Mouse (Mus musculus) embryonic facial prominence, embryonic 13.5 days (tissue): ENCODE data around the gene Yy1. TPM values are rescaled to one million over a fixed set of nuclear protein-coding genes. Genes with fewer than 3 reads are reported as not detected.

Source experiments
- ATAC-seq: fragments of 200-750 bp; cut with Nextera tagmentation; 2 replicates; pipeline ENCODE4 v1.8.0; 2017; ENCODE audit warnings: low read depth; ENCODE audit not compliant: insufficient number of reproducible peaks, insufficient read depth, low FRiP score, low TSS enrichment
- H3K27ac ChIP-seq: fragments of 300-500 bp; sonication (generic); 2 replicates; pipeline ENCODE4 v1.5.1; 2015; ENCODE audit warnings: moderate library complexity, mild to moderate bottlenecking, inconsistent platforms
- H3K27me3 ChIP-seq: fragments of 300-500 bp; sonication (generic); 2 replicates; pipeline ENCODE4 v1.6.1; 2015; ENCODE audit warnings: mild to moderate bottlenecking, inconsistent platforms
- H3K36me3 ChIP-seq: fragments of 300-500 bp; sonication (generic); 2 replicates; pipeline ENCODE4 v1.6.1; 2015; ENCODE audit warnings: mild to moderate bottlenecking, inconsistent platforms
- H3K4me1 ChIP-seq: fragments of 300-500 bp; sonication (generic); 2 replicates; pipeline ENCODE4 v1.6.1; 2015; ENCODE audit warnings: inconsistent platforms
- H3K4me2 ChIP-seq: fragments of 300-500 bp; sonication (generic); 2 replicates; pipeline ENCODE4 v1.6.1; 2015; ENCODE audit warnings: moderate library complexity, mild to moderate bottlenecking, inconsistent platforms
- H3K4me3 ChIP-seq: fragments of 300-500 bp; sonication (generic); 2 replicates; pipeline ENCODE4 v1.5.1; 2015; ENCODE audit warnings: mild to moderate bottlenecking, inconsistent platforms
- H3K9ac ChIP-seq: fragments of 300-500 bp; sonication (generic); 2 replicates; pipeline ENCODE4 v1.6.1; 2015; ENCODE audit warnings: mild to moderate bottlenecking, inconsistent platforms
- H3K9me3 ChIP-seq: fragments of 300-500 bp; sonication (generic); 2 replicates; pipeline ENCODE4 v1.6.1; 2016; ENCODE audit warnings: inconsistent platforms
- WGBS: fragments of 180-500 bp; shearing (Covaris S2); methylation state at CpG from one replicate; pipeline ENCODE4 v1.1.7; 2015; ENCODE audit warnings: mixed read lengths; 5-methylcytosine and 5-hydroxymethylcytosine counted together
- polyA plus RNA-seq: library from polyadenylated mRNA; unstranded; fragments of >200 nt; fragmentation: Nextera tagmentation; extraction: Ambion mirVana; gene quantifications from 2 replicates; pipeline ENCODE4 v1.2.1, GENCODE M21; 2015

Gene Yy1
- polyA plus RNA-seq, 1 experiment from 2014 or later = 21.3 TPM

DNA sequence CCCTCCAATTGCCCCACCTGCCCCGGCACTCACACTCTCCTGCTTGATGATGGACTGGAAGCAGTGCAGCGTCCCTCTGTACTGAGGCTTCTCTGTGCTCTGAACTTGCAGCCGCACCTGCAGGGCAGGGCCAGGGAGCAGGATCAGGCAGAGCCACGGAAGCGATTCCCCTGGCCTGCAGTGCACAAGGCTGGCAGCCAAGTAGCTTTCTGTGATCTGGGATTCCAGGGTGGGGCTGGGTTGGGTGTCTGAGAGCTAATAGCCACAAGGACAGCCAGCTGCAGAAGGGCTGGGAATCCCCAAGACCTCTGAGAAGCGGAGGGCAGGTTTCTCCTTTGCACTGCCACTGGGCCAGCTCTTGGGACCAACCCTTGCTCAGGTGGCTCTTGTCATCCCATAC is 34.9 kb downstream of the Yy1 start:
- Histone ChIP-seq H3K9me3 (no peaks in the 10 kb centered on the region), H3K36me3 (peaks cover 29% of the 10 kb centered on the region), H3K27ac (no peak overlapping the region), H3K4me1 (peaks cover 6% of the 10 kb centered on the region; the same call in 1 of the 2 replicates), H3K4me3 (no peak overlapping the region), H3K9ac (no peak overlapping the region), H3K27me3 (no peaks in the 10 kb centered on the region), H3K4me2 (no peak overlapping the region)
- WGBS = 95% methylated on average over 6 of the region's 6 CpGs
- no peak for ATAC-seq

DNA sequence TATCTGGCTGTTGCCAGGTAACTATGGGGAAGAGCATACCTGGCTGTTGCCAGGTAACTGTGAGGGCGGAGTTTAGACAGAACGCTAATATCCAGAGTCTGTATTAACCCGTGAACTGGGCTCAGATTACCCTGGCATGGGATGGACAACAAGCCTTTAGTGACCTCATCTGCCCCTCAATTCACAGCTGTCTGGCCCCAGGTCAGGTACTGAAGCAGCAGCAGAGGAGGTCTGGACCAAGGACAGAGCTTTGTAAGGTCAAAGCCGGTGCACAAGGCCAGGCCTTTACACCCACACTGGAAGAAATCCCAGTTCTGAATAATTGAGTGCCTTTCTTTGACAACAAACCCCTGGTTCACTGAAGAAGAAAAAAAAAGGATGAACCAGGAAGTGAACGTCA is 36.9 kb downstream of the Yy1 start:
- no peak overlapping the region for H3K9ac ChIP-seq
- H3K27me3 ChIP-seq = no peaks in the 10 kb centered on the region
- H3K4me1 ChIP-seq = peaks cover 14% of the 10 kb centered on the region
- WGBS = 65% methylated on average over 5 of the region's 5 CpGs
- no peak overlapping the region for H3K27ac ChIP-seq
- peaks cover 29% of the 10 kb centered on the region for H3K36me3 ChIP-seq
- ATAC-seq = no peak
- no peak overlapping the region for H3K4me2 ChIP-seq
- H3K9me3 ChIP-seq = no peaks in the 10 kb centered on the region
- H3K4me3 ChIP-seq = no peak overlapping the region

DNA sequence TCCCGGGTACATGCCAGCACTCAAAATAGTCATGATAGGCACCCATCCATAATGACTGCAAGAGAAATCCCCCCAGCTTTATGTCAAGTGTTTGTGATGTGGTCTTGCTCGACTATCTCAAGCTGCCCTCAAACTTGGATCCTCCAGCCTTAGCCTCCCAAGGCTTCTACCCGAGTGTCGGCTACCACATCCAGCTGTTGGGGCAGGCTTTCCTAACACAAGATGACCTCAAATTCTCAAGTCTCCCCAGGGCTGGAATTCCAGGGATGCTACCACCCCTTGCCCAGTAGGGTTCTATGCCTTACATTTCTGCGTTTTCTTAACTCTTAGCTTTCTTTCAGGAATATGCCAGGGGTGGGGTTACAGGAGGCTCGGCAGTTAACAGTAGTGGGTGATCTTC is 37.6 kb downstream of the Yy1 start:
- 81% methylated on average over 6 of the region's 6 CpGs for WGBS
- peaks cover 21% of the 10 kb centered on the region for H3K4me1 ChIP-seq
- H3K27ac ChIP-seq = no peak overlapping the region
- H3K9me3 ChIP-seq = no peaks in the 10 kb centered on the region
- no peak for ATAC-seq
- no peak overlapping the region for H3K4me3 ChIP-seq
- no peaks in the 10 kb centered on the region for H3K27me3 ChIP-seq
- H3K4me2 ChIP-seq = no peak overlapping the region
- H3K36me3 ChIP-seq = peaks cover 27% of the 10 kb centered on the region
- no peak overlapping the region for H3K9ac ChIP-seq

DNA sequence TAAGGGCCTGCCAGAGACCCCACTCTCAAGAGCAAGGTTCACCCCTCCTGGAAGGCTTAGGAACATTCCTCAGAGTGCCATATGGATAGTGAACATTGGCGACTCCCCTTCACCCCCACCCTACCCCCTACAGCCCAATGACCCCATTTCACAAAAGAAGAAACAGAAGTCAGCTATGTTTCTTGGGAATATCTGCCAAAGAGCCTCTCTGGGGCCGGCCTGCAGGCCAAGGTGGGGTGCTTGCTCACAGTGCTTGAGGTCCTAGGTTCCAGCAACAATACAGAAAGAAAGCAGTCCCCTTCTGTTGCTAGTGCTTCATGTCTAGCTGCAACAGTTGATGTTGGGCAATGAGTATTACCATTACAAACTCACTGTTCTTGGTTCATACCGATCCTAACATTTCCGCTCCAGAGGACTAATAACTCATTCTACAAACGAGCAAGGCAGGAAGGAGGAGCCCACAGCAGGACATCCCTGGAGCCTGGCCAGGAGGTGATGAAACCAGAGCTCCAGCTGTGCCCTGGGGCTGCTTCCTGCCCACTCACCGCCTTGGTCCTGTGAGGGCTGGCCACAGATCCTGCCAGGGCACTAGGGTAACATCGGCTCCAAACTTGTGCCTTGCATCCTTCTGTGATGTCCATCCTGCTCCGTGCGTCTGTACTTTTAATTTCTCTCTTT is 39.3 kb downstream of the Yy1 start:
- no peak overlapping the region for H3K4me3 ChIP-seq

DNA sequence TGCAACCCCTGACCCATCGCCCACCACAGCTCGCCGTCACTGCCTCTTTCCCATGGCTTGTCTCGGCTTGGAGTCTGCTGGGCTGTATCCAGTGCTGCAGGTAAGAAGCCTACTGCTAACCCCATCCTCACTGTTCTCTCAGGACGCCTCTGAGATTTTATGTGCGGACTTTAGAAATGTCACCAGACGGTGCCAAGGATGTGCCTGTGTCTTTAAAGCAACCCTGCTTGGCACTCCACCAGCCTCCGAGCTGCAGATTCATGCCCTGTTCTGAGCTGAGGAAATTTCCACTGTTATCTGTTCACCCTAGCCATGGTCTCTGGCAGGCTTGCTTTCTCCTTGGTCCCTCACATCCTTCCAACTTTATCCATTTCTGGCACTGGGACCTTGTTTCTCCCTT is 40.1 kb downstream of the Yy1 start:
- Histone ChIP-seq H3K4me2 (no peak overlapping the region), H3K27ac (no peak overlapping the region), H3K4me3 (no peak overlapping the region), H3K27me3 (no peaks in the 10 kb centered on the region), H3K9ac (no peak overlapping the region), H3K4me1 (peaks cover 35% of the 10 kb centered on the region), H3K36me3 (peaks cover 7% of the 10 kb centered on the region), H3K9me3 (no peaks in the 10 kb centered on the region)
- ATAC-seq = no peak
- 88% methylated on average over 8 of the region's 8 CpGs for WGBS

More for the DNA sequence above, 39.3 kb downstream of the Yy1 start:
- Histone ChIP-seq H3K9me3 (no peaks in the 10 kb centered on the region), H3K27ac (no peak overlapping the region), H3K4me1 (peaks cover 28% of the 10 kb centered on the region), H3K4me2 (no peak overlapping the region), H3K27me3 (no peaks in the 10 kb centered on the region), H3K36me3 (peaks cover 12% of the 10 kb centered on the region), H3K9ac (no peak overlapping the region)
- ATAC-seq = no peak
- WGBS = 69% methylated on average over 9 of the region's 9 CpGs

DNA sequence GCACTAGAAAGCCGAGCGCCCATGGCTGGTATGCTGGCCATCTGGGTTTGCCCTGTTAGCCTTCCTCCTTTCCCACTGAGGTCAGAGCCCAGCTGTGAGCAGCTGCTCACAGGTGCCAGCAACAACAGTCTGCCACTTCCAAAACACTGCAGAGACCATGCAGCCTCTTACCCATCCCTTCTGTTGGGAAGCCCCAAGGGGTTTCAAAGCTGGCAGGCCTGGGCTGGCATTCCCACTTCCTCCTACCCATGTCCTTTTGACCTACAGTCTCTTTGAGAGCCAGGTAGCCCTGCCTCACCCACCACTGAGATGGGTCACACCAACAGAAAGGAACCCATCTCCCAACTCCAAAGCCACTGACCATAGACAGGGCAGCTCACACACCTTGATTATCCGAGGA is 40.6 kb downstream of the Yy1 start:
- no peaks in the 10 kb centered on the region for H3K9me3 ChIP-seq
- no peak for ATAC-seq
- H3K9ac ChIP-seq = no peak overlapping the region
- WGBS = 89% methylated on average over 3 of the region's 3 CpGs
- peaks cover 41% of the 10 kb centered on the region for H3K4me1 ChIP-seq
- H3K4me2 ChIP-seq = no peak overlapping the region
- H3K27me3 ChIP-seq = no peaks in the 10 kb centered on the region
- no peak overlapping the region for H3K27ac ChIP-seq
- H3K36me3 ChIP-seq = peaks cover 8% of the 10 kb centered on the region; the same call in 1 of the 2 replicates
- no peak overlapping the region for H3K4me3 ChIP-seq

DNA sequence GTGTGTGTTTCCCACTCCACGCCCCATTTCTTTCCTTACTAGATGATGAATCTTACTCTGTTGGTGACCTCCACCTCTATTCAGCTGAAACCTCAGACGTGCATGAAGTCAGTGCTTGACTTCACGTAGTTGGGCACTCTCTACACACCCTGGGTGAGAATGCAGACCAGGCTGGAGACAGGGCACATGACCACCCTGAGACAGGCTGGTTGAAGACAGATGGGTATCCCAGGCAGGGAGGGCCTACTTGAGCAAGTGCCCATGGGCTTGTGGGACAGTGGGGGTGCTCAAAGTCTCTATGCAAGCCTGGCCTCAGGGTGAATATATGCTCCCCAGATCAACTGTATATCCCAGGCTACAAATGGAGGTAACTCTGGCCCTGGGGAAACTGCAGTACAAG is 41.6 kb downstream of the Yy1 start:
- H3K27ac ChIP-seq = no peak overlapping the region
- WGBS = 78% methylated on average over 3 of the region's 3 CpGs
- no peaks in the 10 kb centered on the region for H3K27me3 ChIP-seq
- no peaks in the 10 kb centered on the region for H3K9me3 ChIP-seq
- peak overlapping the region; percentile 97 for H3K4me2 ChIP-seq
- no peak for ATAC-seq
- H3K4me1 ChIP-seq = peaks cover 44% of the 10 kb centered on the region
- H3K9ac ChIP-seq = no peak overlapping the region
- peak overlapping the region; percentile 73; the same call in 1 of the 2 replicates for H3K4me3 ChIP-seq
- peaks cover 9% of the 10 kb centered on the region; the same call in 1 of the 2 replicates for H3K36me3 ChIP-seq

DNA sequence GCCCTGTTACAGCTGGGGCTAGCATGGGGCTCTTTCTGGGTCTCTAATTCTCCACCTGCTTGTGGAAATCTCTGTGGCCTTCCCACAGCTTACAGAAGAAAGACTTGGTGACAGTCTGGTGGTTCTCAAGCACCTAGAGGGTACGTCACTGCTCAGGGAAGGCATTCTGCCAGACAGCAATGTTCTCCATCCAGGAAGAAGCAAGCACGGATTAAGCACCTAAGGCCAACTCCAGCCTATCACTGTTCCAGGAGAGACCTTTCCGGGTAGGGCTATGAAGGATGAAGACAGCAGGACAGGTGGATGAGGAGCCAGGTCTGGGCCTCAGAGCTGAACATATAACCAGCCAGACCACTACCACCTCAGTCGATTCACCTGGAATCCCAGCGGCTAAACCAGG is 42.0 kb downstream of the Yy1 start:
- Histone ChIP-seq H3K27ac (no peak overlapping the region), H3K4me3 (peak overlapping the region; percentile 73), H3K4me2 (peak overlapping the region; percentile 97), H3K27me3 (no peaks in the 10 kb centered on the region), H3K4me1 (peaks cover 47% of the 10 kb centered on the region), H3K9ac (peak overlapping the region; percentile 90), H3K36me3 (peaks cover 9% of the 10 kb centered on the region; the same call in 1 of the 2 replicates), H3K9me3 (no peaks in the 10 kb centered on the region)
- no peak for ATAC-seq
- 34% methylated on average over 5 of the region's 5 CpGs for WGBS

DNA sequence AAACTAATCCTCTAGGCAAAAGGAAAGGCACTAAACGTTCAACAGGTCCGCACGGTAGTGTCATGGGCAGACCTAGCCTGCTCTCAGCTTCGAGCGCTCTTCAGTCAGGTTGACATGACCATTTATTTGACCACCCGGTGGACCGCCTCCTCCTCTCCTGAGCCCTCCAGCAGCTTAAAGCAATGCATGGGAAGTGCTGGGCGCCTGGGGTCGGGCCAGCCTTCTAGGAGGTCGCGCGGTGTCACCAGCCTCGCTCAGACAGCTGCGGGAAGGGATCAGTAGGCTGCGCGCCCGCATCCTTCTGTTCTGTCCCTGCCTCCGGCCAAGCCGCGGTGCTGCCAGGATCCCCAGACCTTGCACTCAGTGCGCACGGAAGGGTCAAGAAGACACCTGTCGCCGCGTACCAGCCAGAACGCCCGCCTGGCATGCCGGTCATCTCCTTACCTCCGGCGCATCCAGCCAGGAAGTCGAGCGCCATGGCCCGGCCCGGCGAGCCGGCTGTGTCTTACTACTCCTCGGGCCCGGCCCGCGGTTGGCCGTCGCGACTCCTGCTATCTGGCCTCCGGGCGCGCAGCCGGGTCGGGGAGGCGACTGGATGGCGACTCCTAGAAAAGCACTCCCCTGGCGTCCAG is 42.6 kb downstream of the Yy1 start:
- peaks cover 9% of the 10 kb centered on the region; the same call in 1 of the 2 replicates for H3K36me3 ChIP-seq
- H3K9me3 ChIP-seq = no peaks in the 10 kb centered on the region
- H3K27me3 ChIP-seq = no peaks in the 10 kb centered on the region
- H3K9ac ChIP-seq = peak overlapping the region; percentile 90
- no peak for ATAC-seq
- H3K4me2 ChIP-seq = peak overlapping the region; percentile 97
- WGBS = 1% methylated on average over 51 of the region's 51 CpGs
- no peak overlapping the region for H3K27ac ChIP-seq
- peak overlapping the region; percentile 73 for H3K4me3 ChIP-seq
- peaks cover 48% of the 10 kb centered on the region for H3K4me1 ChIP-seq

DNA sequence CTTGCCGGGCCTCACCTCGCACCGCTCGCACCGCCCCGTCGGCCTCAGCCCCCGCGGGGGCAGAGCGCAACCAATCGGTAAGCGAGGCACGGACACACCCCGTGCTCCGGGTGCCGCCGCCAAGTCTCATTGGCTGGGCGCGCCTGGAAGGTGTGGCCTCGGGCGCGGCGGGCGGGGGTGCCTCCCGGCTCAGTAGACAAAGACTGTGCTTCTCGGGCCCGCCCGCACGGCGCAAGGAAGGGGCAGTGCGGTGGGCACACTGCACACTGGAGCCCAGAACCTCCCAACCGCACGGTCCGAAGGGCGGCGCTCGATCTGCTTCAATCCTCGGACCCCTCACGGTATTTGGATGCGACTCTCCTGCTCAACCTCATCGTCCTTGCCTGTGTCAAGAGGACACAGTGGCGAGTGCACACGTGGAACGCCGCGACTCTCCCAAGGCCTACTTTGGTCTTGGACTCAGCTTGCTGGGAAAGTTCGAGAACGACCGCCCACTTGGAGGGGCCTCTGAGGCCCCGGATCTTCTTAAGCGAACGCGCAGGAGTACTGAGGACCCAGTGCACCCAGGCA is 43.2 kb downstream of the Yy1 start, which contains the start of the genes Slc25a29 and Slc25a47:
Slc25a29 (minus strand) TSS at position 44 of the 570 bp plus-strand sequence.
Slc25a47 (plus strand) TSS at position 207 of the 570 bp plus-strand sequence.
- peak within 1 kb of the TSS; percentile 73 for H3K4me3 ChIP-seq
- peak within 1 kb of the TSS; percentile 90 for H3K9ac ChIP-seq
- H3K27me3 ChIP-seq = no peaks in the 10 kb centered on the region
- WGBS = 1% methylated on average over 53 of the region's 53 CpGs
- peaks cover 13% of the 10 kb centered on the region for H3K36me3 ChIP-seq
- H3K4me2 ChIP-seq = peak within 1 kb of the TSS; percentile 97
- ATAC-seq = peak; percentile 99
- peak within 1 kb of the TSS; percentile 85 for H3K27ac ChIP-seq
- H3K4me1 ChIP-seq = peaks cover 48% of the 10 kb centered on the region
- H3K9me3 ChIP-seq = no peaks in the 10 kb centered on the region

DNA sequence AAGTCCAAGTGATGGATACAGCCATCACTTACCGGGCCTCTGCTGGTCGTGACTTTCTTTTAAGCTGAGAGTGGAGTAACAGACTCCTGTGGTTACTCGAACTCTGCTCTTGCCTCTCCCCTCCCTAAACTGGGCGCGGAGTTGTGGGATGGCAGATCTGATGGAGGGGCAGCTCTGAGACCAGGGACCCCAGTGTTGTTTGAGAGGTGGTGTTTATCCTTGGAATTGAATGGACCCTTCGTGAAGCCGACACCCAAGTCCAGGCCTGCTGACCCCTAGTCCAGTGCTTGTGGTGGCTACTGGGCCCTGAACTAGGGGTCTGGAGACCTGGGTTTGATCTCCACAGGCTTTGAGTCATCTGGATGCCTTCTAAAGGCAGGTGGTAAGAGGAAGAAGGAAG is 43.9 kb downstream of the Yy1 start:
- no peaks in the 10 kb centered on the region for H3K27me3 ChIP-seq
- peak overlapping the region; percentile 97 for H3K4me2 ChIP-seq
- peak overlapping the region; percentile 73 for H3K4me3 ChIP-seq
- peak overlapping the region; percentile 90 for H3K9ac ChIP-seq
- H3K27ac ChIP-seq = peak overlapping the region; percentile 85
- peaks cover 21% of the 10 kb centered on the region for H3K36me3 ChIP-seq
- H3K4me1 ChIP-seq = peaks cover 48% of the 10 kb centered on the region
- WGBS = 46% methylated on average over 7 of the region's 7 CpGs
- ATAC-seq = no peak
- no peaks in the 10 kb centered on the region for H3K9me3 ChIP-seq

DNA sequence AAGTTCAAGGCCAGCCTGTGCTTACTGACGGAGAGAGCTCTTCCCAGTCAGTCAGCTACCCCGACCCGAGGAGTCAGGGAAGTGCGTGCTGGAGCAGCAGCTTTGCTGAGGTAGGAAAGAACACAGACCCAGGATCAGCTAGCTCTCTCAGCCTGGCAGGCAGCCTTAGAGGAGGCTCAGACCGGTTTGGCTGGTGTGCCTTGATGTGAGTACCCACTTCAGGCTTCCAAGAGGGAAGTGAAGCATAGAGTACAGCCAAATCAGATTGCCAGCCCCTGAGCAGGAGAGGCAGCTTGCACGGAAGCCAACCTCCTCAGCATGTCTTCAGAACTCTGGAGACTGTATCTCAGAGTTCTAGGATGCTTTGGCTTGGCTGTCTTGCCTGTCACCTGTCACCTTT is 48.4 kb downstream of the Yy1 start:
- 82% methylated on average over 6 of the region's 6 CpGs for WGBS
- Histone ChIP-seq H3K4me1 (peaks cover 27% of the 10 kb centered on the region), H3K4me3 (no peak overlapping the region), H3K27ac (no peak overlapping the region), H3K9ac (no peak overlapping the region), H3K36me3 (peaks cover 60% of the 10 kb centered on the region), H3K9me3 (no peaks in the 10 kb centered on the region), H3K4me2 (no peak overlapping the region), H3K27me3 (no peaks in the 10 kb centered on the region)
- ATAC-seq = no peak
